Mouse (Mus musculus): ENCODE results near the gene Tm9sf2. TPM values are rescaled to one million over a fixed set of nuclear protein-coding genes. Genes with fewer than 3 reads are reported as not detected.

Gene Tm9sf2
- polyA plus RNA-seq, 1 experiment from 2014 or later = 191 TPM

DNA sequence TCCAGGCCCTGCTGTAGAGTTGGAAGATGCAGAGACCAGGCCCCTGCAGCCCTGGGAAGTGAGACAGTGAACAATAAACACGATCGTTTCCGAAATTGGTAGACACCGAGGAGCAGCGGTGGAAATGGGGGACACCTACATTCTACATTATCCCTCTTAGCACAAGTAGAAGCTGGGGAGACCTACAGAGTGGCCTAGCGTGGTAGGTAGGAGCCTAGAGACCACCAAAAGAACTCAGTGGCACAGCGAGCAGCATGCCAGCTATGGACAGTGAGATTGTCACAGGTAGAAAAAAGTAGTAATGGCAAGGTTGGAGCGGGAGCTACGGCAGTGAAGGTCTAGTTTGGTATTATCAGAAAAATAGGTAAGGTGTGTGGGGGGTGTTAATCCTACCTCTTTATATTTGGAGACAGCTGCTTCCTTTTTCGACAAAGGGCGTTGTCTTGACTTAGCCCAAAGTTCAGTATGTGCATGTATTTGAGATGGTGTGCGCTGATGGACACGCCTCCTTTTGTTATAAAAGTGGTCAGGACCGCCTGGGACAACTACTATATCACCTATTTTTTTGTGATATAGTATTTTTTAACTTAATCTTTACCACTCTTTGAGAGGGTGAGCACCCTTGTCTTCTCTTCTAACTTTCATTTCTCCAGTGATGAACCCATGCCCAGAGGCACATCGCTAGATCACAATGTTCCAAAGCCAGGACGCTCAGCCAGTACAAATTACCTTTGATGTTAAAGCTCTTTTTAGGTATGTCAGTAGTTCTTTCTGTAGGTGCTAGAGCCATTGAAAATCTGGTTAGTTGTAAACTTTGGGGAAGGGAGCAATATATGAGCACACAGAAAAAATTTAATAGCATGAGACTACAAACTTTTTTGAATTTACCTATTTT is 1.2 kb upstream of the Tm9sf2 start:
- H3K9ac ChIP-seq (ENCODE audit: low read length) = peak overlapping the region; percentile 54
- ATAC-seq (replicated peaks; ENCODE audit: low FRiP score, low TSS enrichment, low read depth) = no peak
- WGBS = 58% methylated on average over 16 of the region's 16 CpGs
- H3K27ac ChIP-seq (ENCODE audit: low read depth) = peak overlapping the region; percentile 96
- peak overlapping the region; percentile 84 for H3K4me2 ChIP-seq (ENCODE audit: low read length)
- peaks cover 26% of the 10 kb centered on the region for H3K4me1 ChIP-seq (replicated peaks; ENCODE audit: control insufficient read depth, insufficient read depth, low read length)
- H3K9me3 ChIP-seq (ENCODE audit: control insufficient read depth, low read length) = no peaks in the 10 kb centered on the region
- no peaks in the 10 kb centered on the region for H3K27me3 ChIP-seq (replicated peaks; ENCODE audit: control insufficient read depth, insufficient read depth, low read length)
- no peaks in the 10 kb centered on the region for H3K36me3 ChIP-seq (ENCODE audit: control insufficient read depth, insufficient read depth, low read length)
- H3K4me3 ChIP-seq (ENCODE audit: low read depth, low read length) = peak overlapping the region; percentile 99
- no peak for DNase-seq (ENCODE audit: low spot score)

- DNase-seq (ENCODE audit: low spot score) = no peak
- 3% methylated on average over 43 of the region's 44 CpGs for WGBS
- peaks cover 26% of the 10 kb centered on the region for H3K4me1 ChIP-seq (replicated peaks; ENCODE audit: control insufficient read depth, insufficient read depth, low read length)
- peak overlapping the region; percentile 84 for H3K4me2 ChIP-seq (ENCODE audit: low read length)
- H3K36me3 ChIP-seq (ENCODE audit: control insufficient read depth, insufficient read depth, low read length) = 0 out of 2 replicates have a peak, but pooled peaks cover 15% of the 10 kb centered on the region
- peak overlapping the region; percentile 96 for H3K9ac ChIP-seq (ENCODE audit: low read length)
- ATAC-seq (replicated peaks; ENCODE audit: low FRiP score, low TSS enrichment, low read depth) = peak; percentile 13
- H3K27ac ChIP-seq (ENCODE audit: low read depth) = peak overlapping the region; percentile 95
- no peaks in the 10 kb centered on the region for H3K9me3 ChIP-seq (ENCODE audit: control insufficient read depth, low read length)
- no peaks in the 10 kb centered on the region for H3K27me3 ChIP-seq (replicated peaks; ENCODE audit: control insufficient read depth, insufficient read depth, low read length)
- H3K4me3 ChIP-seq (ENCODE audit: low read depth, low read length) = peak overlapping the region; percentile 99
Observed at GRCm38 (mm10) chr14:122107481-122108214, 810 bp downstream of the Tm9sf2 start.

DNA sequence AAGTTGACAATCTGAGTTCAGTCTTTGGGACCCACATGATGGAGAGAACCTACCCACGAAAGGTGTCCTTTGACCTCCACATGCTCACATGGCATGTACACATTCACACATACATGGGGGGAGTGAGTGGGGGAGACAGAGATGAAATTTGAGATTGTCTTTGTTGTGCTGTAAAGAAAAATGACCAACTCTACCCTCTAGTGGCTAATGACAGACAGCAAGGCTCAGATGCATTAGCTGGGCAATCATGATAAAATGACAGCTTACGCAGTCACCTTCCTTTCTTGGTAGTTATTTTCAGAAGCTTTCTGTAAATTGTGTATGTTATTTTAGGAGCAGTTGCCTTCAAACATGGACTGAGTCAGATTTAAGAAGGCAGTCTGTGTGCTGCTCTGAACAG is 4.8 kb downstream of the Tm9sf2 start:
- Histone ChIP-seq H3K4me2 (ENCODE audit: low read length) (no peak overlapping the region), H3K27me3 (replicated peaks; ENCODE audit: control insufficient read depth, insufficient read depth, low read length) (no peaks in the 10 kb centered on the region), H3K4me1 (replicated peaks; ENCODE audit: control insufficient read depth, insufficient read depth, low read length) (peaks cover 14% of the 10 kb centered on the region), H3K4me3 (ENCODE audit: low read depth, low read length) (no peak overlapping the region), H3K9ac (ENCODE audit: low read length) (no peak overlapping the region), H3K9me3 (ENCODE audit: control insufficient read depth, low read length) (no peaks in the 10 kb centered on the region), H3K27ac (ENCODE audit: low read depth) (no peak overlapping the region), H3K36me3 (ENCODE audit: control insufficient read depth, insufficient read depth, low read length) (0 out of 2 replicates have a peak, but pooled peaks cover 16% of the 10 kb centered on the region)
- DNase-seq (ENCODE audit: low spot score) = no peak
- no peak for ATAC-seq (replicated peaks; ENCODE audit: low FRiP score, low TSS enrichment, low read depth)
- 82% methylated on average over 2 of the region's 2 CpGs for WGBS

- Histone ChIP-seq H3K36me3 (ENCODE audit: control insufficient read depth, insufficient read depth, low read length) (0 out of 2 replicates have a peak, but pooled peaks cover 16% of the 10 kb centered on the region), H3K4me1 (replicated peaks; ENCODE audit: control insufficient read depth, insufficient read depth, low read length) (peaks cover 14% of the 10 kb centered on the region), H3K27ac (ENCODE audit: low read depth) (no peak overlapping the region), H3K27me3 (replicated peaks; ENCODE audit: control insufficient read depth, insufficient read depth, low read length) (no peaks in the 10 kb centered on the region), H3K9me3 (ENCODE audit: control insufficient read depth, low read length) (no peaks in the 10 kb centered on the region), H3K4me3 (ENCODE audit: low read depth, low read length) (no peak overlapping the region), H3K9ac (ENCODE audit: low read length) (no peak overlapping the region), H3K4me2 (ENCODE audit: low read length) (no peak overlapping the region)
- 85% methylated on average over 5 of the region's 5 CpGs for WGBS
- DNase-seq (ENCODE audit: low spot score) (no peak), ATAC-seq (replicated peaks; ENCODE audit: low FRiP score, low TSS enrichment, low read depth) (no peak)
Observed at GRCm38 (mm10) chr14:122112311-122112710, 5.5 kb downstream of the Tm9sf2 start.

- Histone ChIP-seq H3K4me3 (ENCODE audit: low read depth, low read length) (no peak overlapping the region), H3K27me3 (replicated peaks; ENCODE audit: control insufficient read depth, insufficient read depth, low read length) (no peaks in the 10 kb centered on the region), H3K27ac (ENCODE audit: low read depth) (no peak overlapping the region), H3K4me2 (ENCODE audit: low read length) (no peak overlapping the region), H3K9me3 (ENCODE audit: control insufficient read depth, low read length) (no peaks in the 10 kb centered on the region), H3K9ac (ENCODE audit: low read length) (no peak overlapping the region), H3K36me3 (ENCODE audit: control insufficient read depth, insufficient read depth, low read length) (0 out of 2 replicates have a peak, but pooled peaks cover 11% of the 10 kb centered on the region), H3K4me1 (replicated peaks; ENCODE audit: control insufficient read depth, insufficient read depth, low read length) (no peaks in the 10 kb centered on the region)
- no peak for ATAC-seq (replicated peaks; ENCODE audit: low FRiP score, low TSS enrichment, low read depth)
- DNase-seq (ENCODE audit: low spot score) = no peak
- 90% methylated on average over 1 of the region's 1 CpGs for WGBS
Observed at GRCm38 (mm10) chr14:122116200-122116599, 9.4 kb downstream of the Tm9sf2 start.

- ATAC-seq (replicated peaks; ENCODE audit: low FRiP score, low TSS enrichment, low read depth) = no peak
- DNase-seq (ENCODE audit: low spot score) = no peak
- peaks cover 69% of the 10 kb centered on the region for H3K36me3 ChIP-seq (ENCODE audit: control insufficient read depth, insufficient read depth, low read length)
Observed at GRCm38 (mm10) chr14:122130111-122130797, 23.4 kb downstream of the Tm9sf2 start.

GRCm38 (mm10) chr14:122131644-122132043 is 24.8 kb downstream of the Tm9sf2 start:
- Histone ChIP-seq H3K36me3 (ENCODE audit: control insufficient read depth, insufficient read depth, low read length) (peaks cover 60% of the 10 kb centered on the region), H3K27ac (ENCODE audit: low read depth) (no peak overlapping the region), H3K4me1 (replicated peaks; ENCODE audit: control insufficient read depth, insufficient read depth, low read length) (no peaks in the 10 kb centered on the region), H3K9ac (ENCODE audit: low read length) (no peak overlapping the region), H3K4me3 (ENCODE audit: low read depth, low read length) (no peak overlapping the region), H3K27me3 (replicated peaks; ENCODE audit: control insufficient read depth, insufficient read depth, low read length) (no peaks in the 10 kb centered on the region), H3K4me2 (ENCODE audit: low read length) (no peak overlapping the region), H3K9me3 (ENCODE audit: control insufficient read depth, low read length) (no peaks in the 10 kb centered on the region)
- 89% methylated on average over 2 of the region's 2 CpGs for WGBS
- ATAC-seq (replicated peaks; ENCODE audit: low FRiP score, low TSS enrichment, low read depth) = no peak
- DNase-seq (ENCODE audit: low spot score) = no peak

More at GRCm38 (mm10) chr14:122130111-122130797, 23.4 kb downstream of the Tm9sf2 start:
- Histone ChIP-seq H3K4me2 (ENCODE audit: low read length) (no peak overlapping the region), H3K9me3 (ENCODE audit: control insufficient read depth, low read length) (no peaks in the 10 kb centered on the region), H3K9ac (ENCODE audit: low read length) (no peak overlapping the region), H3K27me3 (replicated peaks; ENCODE audit: control insufficient read depth, insufficient read depth, low read length) (no peaks in the 10 kb centered on the region), H3K27ac (ENCODE audit: low read depth) (no peak overlapping the region), H3K4me1 (replicated peaks; ENCODE audit: control insufficient read depth, insufficient read depth, low read length) (no peaks in the 10 kb centered on the region), H3K4me3 (ENCODE audit: low read depth, low read length) (no peak overlapping the region)
- WGBS = 87% methylated on average over 5 of the region's 5 CpGs

GRCm38 (mm10) chr14:122136368-122136928 is 29.6 kb downstream of the Tm9sf2 start:
- DNase-seq (ENCODE audit: low spot score) = no peak
- no peaks in the 10 kb centered on the region for H3K4me1 ChIP-seq (replicated peaks; ENCODE audit: control insufficient read depth, insufficient read depth, low read length)
- no peak overlapping the region for H3K9ac ChIP-seq (ENCODE audit: low read length)
- no peaks in the 10 kb centered on the region for H3K9me3 ChIP-seq (ENCODE audit: control insufficient read depth, low read length)
- H3K27me3 ChIP-seq (replicated peaks; ENCODE audit: control insufficient read depth, insufficient read depth, low read length) = no peaks in the 10 kb centered on the region
- ATAC-seq (replicated peaks; ENCODE audit: low FRiP score, low TSS enrichment, low read depth) = no peak
- no peak overlapping the region for H3K27ac ChIP-seq (ENCODE audit: low read depth)
- WGBS = 83% methylated on average over 3 of the region's 3 CpGs
- no peak overlapping the region for H3K4me3 ChIP-seq (ENCODE audit: low read depth, low read length)
- H3K4me2 ChIP-seq (ENCODE audit: low read length) = no peak overlapping the region
- peaks cover 63% of the 10 kb centered on the region for H3K36me3 ChIP-seq (ENCODE audit: control insufficient read depth, insufficient read depth, low read length)

Data from intestine, embryonic 14.5 days (tissue).